Mouse (Mus musculus): ENCODE results near the gene Ecel1. TPM values are rescaled to one million over a fixed set of nuclear protein-coding genes. Genes with fewer than 3 reads are reported as not detected.

The Ecel1 gene
- polyA plus RNA-seq, 1 experiment, result 0.15 TPM

- no peak for DNase-seq (ENCODE audit: low read depth)
These were observed 54.9 kb downstream of the Ecel1 start, which contains the start of gene Alpi for GRCm38 (mm10) chr1:87101411-87101810. Gene Alpi (minus strand): TSS chr1:87101606.

- DNase-seq (ENCODE audit: low read depth), result no peak
These were observed 57.9 kb downstream of the Ecel1 start for GRCm38 (mm10) chr1:87098358-87098975.

Other genes starting within 250 kb of the Ecel1 start
- gene Alppl2, start 66.6 kb downstream of the Ecel1 start, polyA plus RNA-seq (2012; rRNA removed), result 18.2 and 22.5 TPM in 2 replicates
- gene Alpi, start 54.9 kb downstream of the Ecel1 start, polyA plus RNA-seq (2012; rRNA removed), result 0.08 TPM in 1 of 2 replicates, not detected in the other
- gene Akp3, start 31.5 kb downstream of the Ecel1 start, polyA plus RNA-seq (2012; rRNA removed), result 0.12 and 0.41 TPM in 2 replicates
- gene Prss56, start 26.8 kb upstream of the Ecel1 start, polyA plus RNA-seq (2012; rRNA removed), result 1.5 and 1.8 TPM in 2 replicates
- 0.03 TPM in 1 of 2 replicates, not detected in the other for gene Chrnd, start 34.1 kb upstream of the Ecel1 start, polyA plus RNA-seq (2012; rRNA removed)
- 0.22 TPM in 1 of 2 replicates, not detected in the other for gene Chrng, start 48.1 kb upstream of the Ecel1 start, polyA plus RNA-seq (2012; rRNA removed)
- 34.9 and 41.5 TPM in 2 replicates for gene Eif4e2, start 57.4 kb upstream of the Ecel1 start, polyA plus RNA-seq (2012; rRNA removed)
- 11.3 and 11.8 TPM in 2 replicates for gene Efhd1, start 107.8 kb upstream of the Ecel1 start, polyA plus RNA-seq (2012; rRNA removed)
- 31.3 and 36.2 TPM in 2 replicates for gene Gigyf2, start 170.5 kb upstream of the Ecel1 start, polyA plus RNA-seq (2012; rRNA removed)
- gene Kcnj13, start 238.2 kb upstream of the Ecel1 start, polyA plus RNA-seq (2012; rRNA removed), result not detected in 2 replicates